Mouse (Mus musculus) liver, embryonic 15.5 days (tissue): ENCODE data around the gene Meig1. TPM values are rescaled to one million over a fixed set of nuclear protein-coding genes. Genes with fewer than 3 reads are reported as not detected.
A peak's percentile ranks its signal among the peaks of the same experiment; 100 is the strongest.
"Not testable (repeated sequence)": the region's sequence is repeated elsewhere in the genome, so short reads cannot be mapped to it uniquely, and the experiment has no call there.

Experiments used
- ATAC-seq: fragments of 200-750 bp; cut with Nextera tagmentation; 2 replicates; pipeline ENCODE4 v1.8.0; 2017; ENCODE audit warnings: moderate number of reproducible peaks, mild to moderate bottlenecking, moderate library complexity; ENCODE audit not compliant: insufficient read depth
- H3K27ac ChIP-seq: fragments of 300-500 bp; sonication (generic); replicated peaks from 2 replicates; pipeline ENCODE4 v1.5.1; 2015; ENCODE audit warnings: mild to moderate bottlenecking, inconsistent platforms
- H3K27me3 ChIP-seq: fragments of 300-500 bp; sonication (generic); 2 replicates; pipeline ENCODE4 v1.6.1; 2015; ENCODE audit warnings: mild to moderate bottlenecking, inconsistent platforms
- H3K36me3 ChIP-seq: fragments of 300-500 bp; sonication (generic); replicated peaks from 2 replicates; pipeline ENCODE4 v1.6.1; 2015; ENCODE audit warnings: moderate library complexity, mild to moderate bottlenecking, inconsistent platforms
- H3K4me1 ChIP-seq: fragments of 300-500 bp; sonication (generic); replicated peaks from 2 replicates; pipeline ENCODE4 v1.6.1; 2015; ENCODE audit warnings: inconsistent platforms
- H3K4me2 ChIP-seq: fragments of 300-500 bp; sonication (generic); 2 replicates; pipeline ENCODE4 v1.6.1; 2015; ENCODE audit warnings: moderate library complexity, mild to moderate bottlenecking, inconsistent platforms
- H3K4me3 ChIP-seq: fragments of 300-500 bp; sonication (generic); replicated peaks from 2 replicates; pipeline ENCODE4 v1.5.1; 2015; ENCODE audit warnings: mild to moderate bottlenecking, inconsistent platforms
- H3K9ac ChIP-seq: fragments of 300-500 bp; sonication (generic); 2 replicates; pipeline ENCODE4 v1.6.1; 2015; ENCODE audit warnings: moderate library complexity, mild to moderate bottlenecking, inconsistent platforms
- H3K9me3 ChIP-seq: fragments of 300-500 bp; sonication (generic); replicated peaks from 2 replicates; pipeline ENCODE4 v1.6.1; 2016; ENCODE audit warnings: inconsistent platforms
- WGBS: fragments of 180-500 bp; shearing (Covaris S2); methylation state at CpG from one replicate; pipeline ENCODE4 v1.1.7; 2015; ENCODE audit warnings: mixed read lengths; ENCODE audit not compliant: insufficient replicate concordance; 5-methylcytosine and 5-hydroxymethylcytosine counted together
- polyA plus RNA-seq: library from polyadenylated mRNA; unstranded; fragments of >200 nt; fragmentation: Nextera tagmentation; extraction: Ambion mirVana; gene quantifications from 2 replicates; pipeline ENCODE4 v1.2.1, GENCODE M21; 2015

Gene Meig1
- polyA plus RNA-seq, 1 experiment from 2014 or later, result 0.26 TPM

DNA sequence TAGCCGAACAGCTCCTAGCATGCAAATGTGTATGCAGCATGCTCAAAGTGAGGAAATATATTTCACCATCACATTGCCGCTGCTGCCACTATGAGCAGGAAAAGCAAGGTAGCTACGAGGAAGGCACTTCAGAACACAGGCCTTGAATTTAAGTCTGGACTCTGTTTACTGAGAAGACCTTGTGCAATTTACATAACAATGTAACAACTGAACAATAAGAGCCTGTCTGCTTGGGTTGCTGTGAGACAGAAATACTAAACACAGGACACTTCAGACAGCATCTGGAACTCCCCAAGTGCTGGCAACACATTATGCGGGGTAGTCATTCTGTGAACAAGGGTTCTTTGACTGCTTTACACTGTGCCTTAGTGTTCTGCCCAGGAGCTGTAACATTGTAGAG lies 2.3 kb downstream of the Meig1 start:
- no peak overlapping the region for H3K4me2 ChIP-seq
- no peak for ATAC-seq
- H3K27ac ChIP-seq, result no peak overlapping the region
- H3K36me3 ChIP-seq, result no peaks in the 10 kb centered on the region
- peaks cover 24% of the 10 kb centered on the region for H3K27me3 ChIP-seq
- H3K4me1 ChIP-seq, result peaks cover 31% of the 10 kb centered on the region
- 74% methylated on average over 4 of the region's 4 CpGs for WGBS
- H3K9ac ChIP-seq, result no peak overlapping the region
- H3K4me3 ChIP-seq, result no peak overlapping the region
- no peaks in the 10 kb centered on the region for H3K9me3 ChIP-seq

DNA sequence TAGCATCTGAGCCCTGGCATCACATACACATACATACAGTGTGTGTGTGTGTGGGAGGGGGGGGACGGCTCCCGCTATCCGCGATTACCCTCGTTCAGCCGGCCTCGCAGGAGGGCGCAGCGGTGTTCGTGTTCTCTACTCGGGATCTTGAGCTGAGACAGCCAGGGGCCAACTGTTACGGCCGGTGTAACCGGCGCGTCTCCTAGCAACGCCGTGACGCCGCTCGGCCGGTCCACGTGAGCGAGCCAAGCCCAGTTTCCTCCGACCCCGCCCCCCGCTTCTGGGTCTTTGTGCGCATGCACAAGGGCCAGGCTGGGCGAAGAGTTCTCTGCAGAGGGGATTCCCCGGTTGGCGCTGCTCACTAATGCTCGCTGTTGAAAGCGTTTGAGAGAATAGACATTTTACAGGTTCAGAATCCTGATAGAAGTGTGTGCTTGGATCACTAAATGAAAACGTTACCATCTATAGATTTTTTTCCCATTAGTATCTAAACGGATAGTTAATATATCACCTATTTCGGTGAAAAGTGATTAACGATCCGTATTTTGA lies 3.5 kb downstream of the Meig1 start:
- Histone ChIP-seq H3K9ac (peak overlapping the region; percentile 35; the same call in 1 of the 2 replicates), H3K9me3 (no peaks in the 10 kb centered on the region), H3K36me3 (no peaks in the 10 kb centered on the region), H3K4me2 (peak overlapping the region; percentile 86), H3K4me3 (peak overlapping the region; percentile 59), H3K27me3 (peaks cover 24% of the 10 kb centered on the region), H3K27ac (no peak overlapping the region), H3K4me1 (peaks cover 21% of the 10 kb centered on the region)
- peak; percentile 76 for ATAC-seq
- 1% methylated on average over 38 of the region's 38 CpGs for WGBS

DNA sequence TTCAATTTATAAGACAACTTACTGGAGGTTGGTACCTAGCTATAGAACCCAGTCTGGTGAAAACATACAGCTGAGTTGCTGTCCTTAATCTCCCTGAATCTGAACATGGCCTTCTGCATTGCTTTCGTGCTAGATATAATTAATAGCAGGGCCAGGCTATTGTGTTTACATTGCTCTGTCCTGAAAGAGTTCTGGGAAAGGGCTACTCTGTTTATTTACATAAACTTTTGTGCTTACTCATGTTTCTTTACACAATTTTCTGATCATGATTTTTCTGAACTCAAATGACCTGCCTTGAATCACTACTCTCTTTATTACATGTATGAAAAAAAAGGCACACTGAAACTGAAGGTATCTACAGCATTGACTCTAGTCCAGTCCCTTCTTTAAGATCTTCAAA lies 6.8 kb downstream of the Meig1 start:
- Histone ChIP-seq H3K9ac (no peak overlapping the region), H3K4me1 (peaks cover 12% of the 10 kb centered on the region), H3K9me3 (no peaks in the 10 kb centered on the region), H3K4me2 (no peak overlapping the region), H3K27ac (no peak overlapping the region), H3K36me3 (no peaks in the 10 kb centered on the region), H3K27me3 (peaks cover 24% of the 10 kb centered on the region), H3K4me3 (no peak overlapping the region)
- 41% methylated on average over 1 of the region's 1 CpGs for WGBS
- ATAC-seq, result no peak

DNA sequence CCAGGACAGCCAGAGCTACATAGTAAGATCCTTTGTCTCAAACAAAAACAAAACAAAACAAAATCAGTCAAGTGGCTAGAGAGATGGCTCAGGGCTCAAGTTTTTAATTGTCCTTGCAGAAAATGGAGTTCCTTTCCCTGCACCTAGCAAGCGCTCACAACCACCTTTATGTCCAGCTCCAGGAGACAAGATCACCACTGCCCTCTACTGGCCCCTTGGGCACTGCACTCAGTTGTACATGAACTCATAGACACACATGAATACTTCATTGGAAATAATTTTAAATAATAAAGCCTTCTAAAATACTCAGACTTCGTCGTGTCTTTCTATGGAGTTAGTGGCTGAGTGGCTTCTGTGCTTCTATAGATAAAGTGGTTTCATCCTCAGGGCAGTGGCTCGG lies 8.2 kb downstream of the Meig1 start:
- Histone ChIP-seq H3K4me2 (no peak overlapping the region), H3K9ac (no peak overlapping the region), H3K27ac (no peak overlapping the region), H3K4me1 (peaks cover 8% of the 10 kb centered on the region), H3K4me3 (no peak overlapping the region), H3K27me3 (peaks cover 24% of the 10 kb centered on the region), H3K9me3 (no peaks in the 10 kb centered on the region), H3K36me3 (no peaks in the 10 kb centered on the region)
- no peak for ATAC-seq
- 41% methylated on average over 4 of the region's 4 CpGs for WGBS

DNA sequence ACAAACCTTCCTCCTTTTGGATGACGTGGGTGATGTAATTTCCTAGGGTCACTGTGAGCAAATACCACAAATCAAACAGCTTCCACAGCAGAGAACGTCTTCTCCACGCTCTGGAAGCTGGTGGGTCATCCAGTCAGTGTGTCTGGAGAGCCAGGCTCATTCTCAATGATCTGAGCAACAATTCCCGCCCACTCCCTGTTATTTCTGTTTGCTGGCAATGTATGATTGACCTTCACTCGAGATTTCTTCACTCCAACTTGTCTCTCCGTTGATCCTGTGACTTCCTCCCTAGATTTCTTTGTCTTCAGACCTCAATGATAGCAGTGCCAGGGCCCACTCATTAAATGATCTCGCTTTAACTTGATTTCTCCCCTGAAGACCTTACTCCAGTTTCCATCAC lies 14.7 kb downstream of the Meig1 start:
- no peaks in the 10 kb centered on the region for H3K4me1 ChIP-seq
- H3K27ac ChIP-seq, result no peak overlapping the region
- H3K4me3 ChIP-seq, result no peak overlapping the region
- H3K9ac ChIP-seq, result no peak overlapping the region
- H3K4me2 ChIP-seq, result no peak overlapping the region
- no peak for ATAC-seq
- 39% methylated on average over 7 of the region's 7 CpGs for WGBS
- H3K9me3 ChIP-seq, result no peaks in the 10 kb centered on the region
- H3K36me3 ChIP-seq, result no peaks in the 10 kb centered on the region
- H3K27me3 ChIP-seq, result no peaks in the 10 kb centered on the region

DNA sequence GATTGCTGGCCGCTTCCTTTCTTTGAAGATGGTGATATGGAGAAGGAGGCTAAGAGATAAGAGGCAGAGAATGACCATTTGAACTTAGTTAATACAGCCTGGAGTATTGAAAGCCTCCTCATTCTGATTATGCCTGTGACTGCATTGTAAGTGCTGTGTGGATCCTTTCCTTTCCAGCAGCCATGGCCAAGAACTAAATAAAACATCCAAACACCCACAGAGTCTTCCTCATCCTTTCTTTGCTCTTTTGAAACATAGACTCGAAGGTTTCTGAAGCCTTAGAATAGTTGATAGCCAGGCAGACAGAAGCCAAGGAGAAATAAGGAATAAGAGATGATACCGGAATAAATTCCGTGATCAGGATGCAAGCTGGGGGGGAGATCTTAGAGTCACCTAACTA lies 16.5 kb downstream of the Meig1 start:
- Histone ChIP-seq H3K4me1 (no peaks in the 10 kb centered on the region), H3K27me3 (no peaks in the 10 kb centered on the region), H3K9ac (no peak overlapping the region), H3K36me3 (no peaks in the 10 kb centered on the region), H3K9me3 (no peaks in the 10 kb centered on the region), H3K27ac (no peak overlapping the region), H3K4me2 (no peak overlapping the region), H3K4me3 (no peak overlapping the region)
- WGBS, result 60% methylated on average over 4 of the region's 4 CpGs
- ATAC-seq, result no peak

DNA sequence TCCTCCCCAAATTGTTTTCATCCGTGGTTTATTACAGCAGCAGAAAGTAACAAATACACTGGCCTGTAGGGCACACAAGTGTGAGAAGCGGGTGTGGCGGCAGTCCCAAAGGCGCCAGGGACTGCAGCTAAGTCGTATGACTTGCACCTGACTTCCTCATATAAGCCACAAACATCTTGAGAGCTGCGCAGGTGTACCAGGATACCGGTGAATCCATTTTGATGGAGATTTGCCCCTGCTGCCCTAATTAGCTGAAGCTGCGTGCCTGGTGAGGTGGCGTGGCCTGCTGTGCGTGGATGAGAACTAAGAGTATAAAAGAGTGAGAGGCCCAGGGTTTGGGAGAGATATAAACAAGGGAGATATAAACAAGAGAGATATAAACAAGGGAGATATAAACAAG lies 25.3 kb downstream of the Meig1 start, which contains the start of gene Olah:
Gene Olah (minus strand): TSS at position 101 of the 400 bp plus-strand sequence.
- 58% methylated on average over 10 of the region's 10 CpGs for WGBS
- H3K9ac ChIP-seq, H3K9me3 ChIP-seq, H3K4me1 ChIP-seq, ATAC-seq, H3K27ac ChIP-seq, H3K36me3 ChIP-seq, H3K4me2 ChIP-seq, H3K4me3 ChIP-seq, H3K27me3 ChIP-seq: not testable (repeated sequence)

DNA sequence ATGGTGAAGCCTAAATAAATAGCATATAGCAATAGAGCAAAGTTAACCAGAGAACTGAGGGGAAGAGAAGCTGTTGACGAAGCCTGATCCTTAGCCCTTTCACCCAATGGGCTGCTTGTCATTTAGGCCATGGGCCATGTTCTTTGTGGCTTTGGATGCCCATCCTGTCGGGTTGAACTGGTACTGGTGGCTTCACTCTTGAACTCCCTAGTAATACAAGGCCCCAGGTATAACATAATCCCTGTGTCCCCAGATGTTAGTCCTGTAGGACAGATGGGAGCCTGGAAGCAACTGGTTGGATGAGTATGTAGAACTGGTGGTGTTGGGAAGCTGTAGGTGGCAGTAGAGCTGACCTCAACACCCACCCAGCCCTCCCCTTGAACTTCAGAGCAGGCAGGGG lies 30.5 kb downstream of the Meig1 start:
- Histone ChIP-seq H3K27ac (no peak overlapping the region), H3K4me3 (no peak overlapping the region), H3K36me3 (no peaks in the 10 kb centered on the region), H3K27me3 (no peaks in the 10 kb centered on the region), H3K9me3 (no peaks in the 10 kb centered on the region), H3K4me2 (no peak overlapping the region), H3K9ac (no peak overlapping the region), H3K4me1 (no peaks in the 10 kb centered on the region)
- ATAC-seq, result no peak
- 39% methylated on average over 2 of the region's 2 CpGs for WGBS

DNA sequence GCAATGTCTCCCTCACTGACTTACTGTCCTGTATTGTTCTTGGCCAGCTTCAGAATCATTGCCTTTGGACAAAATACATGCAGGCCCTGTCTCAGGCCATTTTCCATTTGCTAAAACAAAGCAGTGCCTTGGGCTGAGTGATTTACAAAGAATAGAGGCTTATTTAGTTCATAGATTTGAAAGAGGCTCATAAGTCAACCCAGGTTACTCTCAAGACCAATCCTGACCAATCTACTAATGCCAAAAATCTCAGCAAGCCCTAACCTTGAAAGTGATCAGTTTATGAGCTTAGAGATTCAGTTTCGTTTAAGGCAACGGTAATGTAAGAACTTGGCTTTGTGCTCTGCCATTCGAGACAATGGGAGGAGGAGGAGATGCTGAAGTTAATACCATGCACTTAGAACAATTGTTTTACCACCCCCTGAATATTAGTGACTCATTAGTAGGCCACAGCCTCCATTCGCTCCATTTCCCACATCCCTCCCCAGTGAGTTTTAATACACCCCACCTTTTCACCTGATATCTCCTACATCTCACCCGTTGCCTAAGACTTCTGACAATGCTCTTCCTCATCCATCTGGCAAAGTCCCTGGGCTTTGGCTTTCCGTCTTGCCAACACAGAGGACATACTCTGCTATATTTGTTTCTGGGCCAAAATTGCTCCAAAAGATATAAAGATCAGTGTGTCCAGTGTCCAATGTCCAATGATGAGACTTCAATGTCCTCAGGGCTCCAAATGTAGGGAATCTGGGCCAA lies 35.2 kb downstream of the Meig1 start:
- no peaks in the 10 kb centered on the region for H3K9me3 ChIP-seq
- H3K9ac ChIP-seq, result no peak overlapping the region
- H3K27ac ChIP-seq, result no peak overlapping the region
- no peaks in the 10 kb centered on the region for H3K27me3 ChIP-seq
- no peak for ATAC-seq
- no peak overlapping the region for H3K4me3 ChIP-seq
- no peaks in the 10 kb centered on the region for H3K4me1 ChIP-seq
- no peaks in the 10 kb centered on the region for H3K36me3 ChIP-seq
- WGBS, result 55% methylated on average over 6 of the region's 6 CpGs
- H3K4me2 ChIP-seq, result no peak overlapping the region

DNA sequence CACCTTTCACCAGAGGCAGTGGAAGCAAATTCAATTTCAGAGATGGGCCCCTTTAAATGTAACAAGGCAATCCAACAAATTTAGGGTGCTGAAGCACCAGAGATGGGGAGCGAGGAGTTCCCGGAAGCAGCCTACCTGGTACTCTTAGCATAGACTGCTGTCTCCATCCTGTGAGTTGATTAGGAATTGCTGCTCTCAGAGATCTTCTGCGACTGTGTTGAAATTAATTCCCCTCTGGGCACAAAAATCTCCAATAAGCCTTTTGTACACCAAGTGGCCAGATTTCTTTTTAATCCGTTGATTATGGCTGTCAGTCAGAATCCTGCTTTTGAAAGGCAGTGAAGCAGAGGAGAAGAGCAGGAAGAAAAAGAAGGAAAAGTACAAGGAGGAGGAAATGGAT lies 57.3 kb downstream of the Meig1 start:
- Histone ChIP-seq H3K4me2 (no peak overlapping the region), H3K4me1 (no peaks in the 10 kb centered on the region), H3K27ac (no peak overlapping the region), H3K36me3 (no peaks in the 10 kb centered on the region), H3K4me3 (no peak overlapping the region), H3K27me3 (no peaks in the 10 kb centered on the region), H3K9ac (no peak overlapping the region), H3K9me3 (no peaks in the 10 kb centered on the region)
- WGBS, result 64% methylated on average over 4 of the region's 4 CpGs
- ATAC-seq, result no peak

DNA sequence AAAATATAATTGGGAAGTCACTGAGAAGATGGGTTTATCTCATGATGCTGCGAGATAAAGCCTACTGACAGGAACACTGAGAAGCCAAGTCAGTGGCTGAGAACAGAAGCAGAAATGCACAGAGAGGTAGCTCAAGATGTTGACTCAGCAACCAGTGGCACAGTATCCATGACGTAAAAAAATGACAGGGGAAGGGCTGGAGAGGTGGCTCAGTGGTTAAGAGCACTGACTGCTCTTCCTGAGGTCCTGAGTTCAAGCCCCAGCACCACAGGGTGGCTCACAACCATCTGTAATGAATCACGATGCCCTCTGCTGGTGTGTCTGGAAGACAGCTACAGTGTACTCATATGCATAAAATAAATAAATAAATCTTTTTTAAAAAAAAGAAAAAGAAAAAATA lies 61.4 kb downstream of the Meig1 start:
- no peaks in the 10 kb centered on the region for H3K9me3 ChIP-seq
- no peak overlapping the region for H3K9ac ChIP-seq
- H3K4me2 ChIP-seq, result no peak overlapping the region
- no peaks in the 10 kb centered on the region for H3K36me3 ChIP-seq
- no peaks in the 10 kb centered on the region for H3K27me3 ChIP-seq
- no peak overlapping the region for H3K27ac ChIP-seq
- no peak overlapping the region for H3K4me3 ChIP-seq
- ATAC-seq, result no peak
- WGBS, result 50% methylated on average over 3 of the region's 3 CpGs
- no peaks in the 10 kb centered on the region for H3K4me1 ChIP-seq
